Mouse (Mus musculus): ENCODE data around the gene Tenm2. TPM values are rescaled to one million over a fixed set of nuclear protein-coding genes. Genes with fewer than 3 reads are reported as not detected.

Gene Tenm2
- total and polyA plus RNA-seq, 3 experiments, result not detected

GRCm38 (mm10) chr11:36000585-36001281 lies 1235.0 kb downstream of the Tenm2 start:
- in situ Hi-C loops (cut with MboI; ENCODE audit: low pct_ligation_motif_present, low pct_unique_long_range_greater_than_20kb, low sequenced_read_pairs) (no loop called here), dilution Hi-C loops (cut with MboI; ENCODE audit: extremely low pct_ligation_motif_present, extremely low pct_unique_long_range_greater_than_20kb, low sequenced_read_pairs) (no loop called here)
- no peaks in the 10 kb centered on the region for H3K36me3 ChIP-seq (replicated peaks in 1 of 2; ENCODE audit: control insufficient read depth in 1 of 2, insufficient read depth in 1 of 2, low read length in 1 of 2)
- peaks cover 13% of the 10 kb centered on the region for H3K27me3 ChIP-seq (replicated peaks)
- no peak overlapping the region for H3K9ac ChIP-seq (ENCODE audit: insufficient read depth, low read depth)
- H3K27ac ChIP-seq (ENCODE audit: insufficient read depth, low read depth), result no peak overlapping the region
- H3K9me3 ChIP-seq (replicated peaks; ENCODE audit: low read length), result peaks cover 4% of the 10 kb centered on the region
- peaks cover 0 to 40% of the 10 kb centered on the region in 2 experiments; a peak in 2 of 4 replicates for H3K4me1 ChIP-seq (ENCODE audit: control insufficient read depth in 1 of 2, insufficient read depth in 2 of 2)
- peak overlapping the region in 1 of 3 experiments; percentile 37 for H3K4me3 ChIP-seq (replicated peaks in 1 of 3; ENCODE audit: low read depth in 2 of 3, low read length in 2 of 3, poor library complexity in 1 of 3)
- no peaks in the 10 kb centered on the region for H3K79me2 ChIP-seq (replicated peaks; ENCODE audit: control insufficient read depth, extremely low read depth, insufficient read depth, poor library complexity, severe bottlenecking)
- peak; percentile 95 for DNase-seq (ENCODE audit: extremely low read depth)
- H3K4me2 ChIP-seq (ENCODE audit: insufficient read depth, low read depth, poor library complexity, severe bottlenecking), result peak overlapping the region; percentile 31; the same call in 1 of the 2 replicates
- TF ChIP-seq PAX5 (IDR thresholded peaks at IDR 0.05; ENCODE audit: low read length) (no peak), BHLHE40 (IDR thresholded peaks at IDR 0.05; ENCODE audit: low read depth, low read length) (peak; percentile 19; the same call in 1 of the 2 replicates), JUND (conservative IDR thresholded peaks at IDR 0.05; ENCODE audit: low read depth, low read length) (0 out of 2 replicates have a peak, but pooled peaks have one; percentile 30), ELF1 (IDR thresholded peaks at IDR 0.05; ENCODE audit: low read depth, low read length) (no peak), ETS1 (conservative IDR thresholded peaks at IDR 0.05; ENCODE audit: low read depth, low read length) (peak; percentile 78), ZNF384 (IDR thresholded peaks at IDR 0.05; ENCODE audit: low read depth, low read length) (peak; percentile 93), JUN (IDR thresholded peaks at IDR 0.05; ENCODE audit: insufficient read depth, low read depth, low read length) (peak; percentile 41; the same call in 1 of the 2 replicates), EP300 (IDR thresholded peaks at IDR 0.05; ENCODE audit: low read length) (peak; percentile 17; the same call in 1 of the 2 replicates), UBTF (IDR thresholded peaks at IDR 0.05; ENCODE audit: low read depth, low read length) (no peak)

DNA sequence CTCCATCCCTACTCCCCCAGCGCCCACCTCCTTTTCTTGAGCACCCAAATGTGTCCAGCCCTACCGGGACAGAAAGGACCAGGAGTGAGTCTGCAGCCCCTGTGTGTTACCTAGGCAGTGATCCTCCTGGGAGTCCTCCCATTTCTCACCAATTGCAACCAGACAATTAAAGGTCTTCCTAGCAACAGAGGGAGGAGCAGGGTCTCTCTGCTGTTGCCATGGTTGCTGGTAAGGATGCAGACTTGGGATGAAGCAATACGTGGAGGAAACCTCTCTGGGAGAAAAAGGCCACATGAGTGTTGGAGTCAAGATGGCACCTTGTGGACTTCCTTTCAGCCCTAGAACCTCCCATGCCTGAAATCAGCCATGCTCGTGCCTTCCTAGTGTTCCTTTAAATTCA lies 1235.7 kb downstream of the Tenm2 start:
- TF ChIP-seq POLR2A (IDR thresholded peaks at IDR 0.05; ENCODE audit: low read depth, low read length) (no peak), ZC3H11A (IDR thresholded peaks at IDR 0.05; ENCODE audit: low read depth, low read length) (no peak), ELF1 (IDR thresholded peaks at IDR 0.05; ENCODE audit: low read depth, low read length) (no peak), ETS1 (conservative IDR thresholded peaks at IDR 0.05; ENCODE audit: low read depth, low read length) (no peak)
- Histone ChIP-seq H3K4me1 (ENCODE audit: control insufficient read depth in 1 of 2, insufficient read depth in 2 of 2) (peaks cover 0 to 40% of the 10 kb centered on the region in 2 experiments; a peak in 2 of 4 replicates), H3K27me3 (replicated peaks) (peaks cover 13% of the 10 kb centered on the region), H3K9ac (ENCODE audit: insufficient read depth, low read depth) (no peak overlapping the region), H3K79me2 (replicated peaks; ENCODE audit: control insufficient read depth, extremely low read depth, insufficient read depth, poor library complexity, severe bottlenecking) (no peaks in the 10 kb centered on the region), H3K27ac (ENCODE audit: insufficient read depth, low read depth) (no peak overlapping the region), H3K36me3 (replicated peaks in 1 of 2; ENCODE audit: control insufficient read depth in 1 of 2, insufficient read depth in 1 of 2, low read length in 1 of 2) (no peaks in the 10 kb centered on the region), H3K4me3 (replicated peaks in 1 of 3; ENCODE audit: low read depth in 2 of 3, low read length in 2 of 3, poor library complexity in 1 of 3) (no peak overlapping the region), H3K4me2 (ENCODE audit: insufficient read depth, low read depth, poor library complexity, severe bottlenecking) (no peak overlapping the region), H3K9me3 (replicated peaks; ENCODE audit: low read length) (peaks cover 4% of the 10 kb centered on the region)
- DNase-seq (ENCODE audit: extremely low read depth), result no peak
- in situ Hi-C loops (cut with MboI; ENCODE audit: low pct_ligation_motif_present, low pct_unique_long_range_greater_than_20kb, low sequenced_read_pairs) (no loop called here), dilution Hi-C loops (cut with MboI; ENCODE audit: extremely low pct_ligation_motif_present, extremely low pct_unique_long_range_greater_than_20kb, low sequenced_read_pairs) (no loop called here)

DNA sequence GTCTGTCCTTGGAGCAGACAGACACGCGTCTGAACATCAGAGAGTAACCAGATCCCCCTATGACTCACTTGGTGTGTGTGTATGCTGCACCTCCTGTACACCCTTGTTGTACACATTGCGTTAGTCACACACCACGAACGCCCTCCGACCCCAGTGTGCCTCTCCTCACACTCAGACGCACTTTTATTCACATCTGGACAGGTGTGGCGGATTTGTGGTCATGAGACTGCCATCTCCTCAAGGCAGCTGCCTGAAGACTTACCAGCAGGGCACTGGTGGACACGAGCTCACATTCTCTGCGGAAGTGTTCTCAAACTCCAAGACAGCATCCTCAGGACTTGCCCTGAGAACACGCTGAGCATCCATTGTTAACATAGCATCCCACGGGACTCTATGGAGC lies 1237.7 kb downstream of the Tenm2 start:
- Histone ChIP-seq H3K4me1 (ENCODE audit: control insufficient read depth in 1 of 2, insufficient read depth in 2 of 2) (peaks cover 0 to 40% of the 10 kb centered on the region in 2 experiments; a peak in 2 of 4 replicates), H3K9ac (ENCODE audit: insufficient read depth, low read depth) (no peak overlapping the region), H3K4me3 (replicated peaks in 1 of 3; ENCODE audit: low read depth in 2 of 3, low read length in 2 of 3, poor library complexity in 1 of 3) (no peak overlapping the region), H3K27ac (ENCODE audit: insufficient read depth, low read depth) (no peak overlapping the region), H3K9me3 (replicated peaks; ENCODE audit: low read length) (peaks cover 4% of the 10 kb centered on the region), H3K27me3 (replicated peaks) (peaks cover 6% of the 10 kb centered on the region), H3K36me3 (replicated peaks in 1 of 2; ENCODE audit: control insufficient read depth in 1 of 2, insufficient read depth in 1 of 2, low read length in 1 of 2) (no peaks in the 10 kb centered on the region), H3K4me2 (ENCODE audit: insufficient read depth, low read depth, poor library complexity, severe bottlenecking) (no peak overlapping the region), H3K79me2 (replicated peaks; ENCODE audit: control insufficient read depth, extremely low read depth, insufficient read depth, poor library complexity, severe bottlenecking) (no peaks in the 10 kb centered on the region)
- peak; percentile 16 for DNase-seq (ENCODE audit: extremely low read depth)
- TF ChIP-seq NRF1 (IDR thresholded peaks at IDR 0.05; ENCODE audit: low read depth, low read length), result no peak
- TF ChIP-seq SIN3A (IDR thresholded peaks at IDR 0.05; ENCODE audit: low read length), result no peak
- no peak for TF ChIP-seq SMC3 (IDR thresholded peaks at IDR 0.05; ENCODE audit: low read depth, low read length)
- TF ChIP-seq ZC3H11A (IDR thresholded peaks at IDR 0.05; ENCODE audit: low read depth, low read length), result no peak
- no peak for TF ChIP-seq TBP (conservative IDR thresholded peaks at IDR 0.05; ENCODE audit: low read depth, low read length)
- no peak for TF ChIP-seq CTCF (conservative IDR thresholded peaks at IDR 0.05 in 1 of 2, IDR thresholded peaks at IDR 0.05 in 1 of 2; ENCODE audit: low read depth in 2 of 2, low read length in 2 of 2)
- TF ChIP-seq JUND (conservative IDR thresholded peaks at IDR 0.05; ENCODE audit: low read depth, low read length), result no peak
- TF ChIP-seq E2F4 (IDR thresholded peaks at IDR 0.05; ENCODE audit: insufficient replicate concordance, low read depth, low read length), result no peak
- no peak for TF ChIP-seq MXI1 (IDR thresholded peaks at IDR 0.05; ENCODE audit: low read depth, low read length)
- TF ChIP-seq USF2 (conservative IDR thresholded peaks at IDR 0.05; ENCODE audit: low read depth, low read length), result no peak
- TF ChIP-seq RAD21 (IDR thresholded peaks at IDR 0.05; ENCODE audit: low read depth, low read length), result no peak
- TF ChIP-seq RCOR1 (conservative IDR thresholded peaks at IDR 0.05; ENCODE audit: low read depth, low read length), result no peak
- TF ChIP-seq ZNF384 (IDR thresholded peaks at IDR 0.05; ENCODE audit: low read depth, low read length), result no peak
- TF ChIP-seq MEF2A (IDR thresholded peaks at IDR 0.05; ENCODE audit: borderline replicate concordance, low read depth, low read length), result no peak
- in situ Hi-C loops (cut with MboI; ENCODE audit: low pct_ligation_motif_present, low pct_unique_long_range_greater_than_20kb, low sequenced_read_pairs) (loop anchor here (10.0 to 25.0 kb wide), 2 partner anchors 133 to 311 kb away; no protein-coding TSS in a partner anchor), dilution Hi-C loops (cut with MboI; ENCODE audit: extremely low pct_ligation_motif_present, extremely low pct_unique_long_range_greater_than_20kb, low sequenced_read_pairs) (no loop called here)
